Mouse (Mus musculus) embryo, embryonic 9.5 days (tissue): ENCODE data around the gene 2210016F16Rik.
"Not testable (repeated sequence)": the region's sequence is repeated elsewhere in the genome, so short reads cannot be mapped to it uniquely, and the experiment has no call there.

ENCODE experiments used
- DNase-seq: peaks from one replicate; pipeline ENCODE4 v3.0.0-alpha.2; 2017; ENCODE audit errors: extremely low spot score

The 2210016F16Rik gene

DNA sequence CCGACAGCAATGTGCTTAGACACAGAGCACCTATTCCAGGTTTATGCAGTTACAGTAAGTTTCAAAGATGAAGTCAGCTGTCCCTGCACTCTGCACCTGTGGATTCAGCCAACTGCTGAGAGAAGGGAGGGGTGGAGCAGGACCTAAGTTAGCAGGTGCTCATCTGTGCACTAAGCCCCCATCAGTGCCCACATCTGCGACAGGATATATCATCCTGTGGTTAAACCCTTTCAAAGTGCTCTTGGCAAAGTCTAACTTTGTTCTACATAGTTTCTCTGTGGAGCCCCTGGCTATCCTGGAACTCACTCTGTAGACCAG is 11.9 kb downstream of the 2210016F16Rik start:
- DNase-seq, result no peak

DNA sequence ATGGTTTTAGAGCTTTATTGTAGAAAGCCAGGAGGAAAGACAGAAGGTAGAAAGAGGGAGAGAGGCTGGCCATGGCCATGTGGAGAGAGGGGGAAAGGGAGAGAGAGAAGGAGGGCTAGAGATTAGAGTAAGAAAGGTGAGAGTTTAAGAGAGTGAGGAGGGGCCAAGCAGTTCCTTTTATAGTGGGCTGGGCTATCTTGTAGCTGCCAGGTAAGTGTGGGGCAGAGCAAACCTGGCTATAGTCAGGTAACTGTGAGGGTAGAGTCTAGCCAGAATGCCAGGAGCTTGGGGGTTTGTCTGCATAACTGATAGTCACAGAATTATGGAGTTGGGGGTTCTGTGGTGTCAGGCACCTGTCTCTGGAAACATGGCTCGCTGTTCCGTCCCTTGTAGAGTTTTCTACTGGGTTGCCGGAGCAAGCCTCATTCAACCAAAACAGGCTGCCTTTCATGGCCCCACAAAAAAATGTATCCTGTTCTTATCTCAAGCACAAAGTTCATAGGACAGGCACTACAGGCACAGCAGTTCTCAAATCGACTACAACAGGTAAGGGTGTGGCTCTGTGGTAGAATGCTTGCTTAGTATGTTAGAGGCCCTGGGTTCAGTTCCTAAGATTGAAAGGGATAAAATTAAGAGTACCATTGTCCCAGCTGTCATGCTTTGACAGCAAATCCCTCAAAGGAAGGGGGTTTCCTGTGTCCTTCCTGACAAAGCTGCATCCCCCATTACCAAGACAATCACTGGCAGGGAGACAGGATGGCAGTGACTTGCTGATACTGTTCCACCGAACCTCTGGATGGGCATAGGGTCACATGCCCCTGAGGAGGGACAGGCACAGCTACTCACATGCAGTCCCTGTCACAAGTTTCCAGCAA is 12.5 kb downstream of the 2210016F16Rik start:
- no peak for DNase-seq

- DNase-seq, result no peak
Measured at GRCm38 (mm10) chr13:58368835-58369234, 16.2 kb downstream of the 2210016F16Rik start.

DNA sequence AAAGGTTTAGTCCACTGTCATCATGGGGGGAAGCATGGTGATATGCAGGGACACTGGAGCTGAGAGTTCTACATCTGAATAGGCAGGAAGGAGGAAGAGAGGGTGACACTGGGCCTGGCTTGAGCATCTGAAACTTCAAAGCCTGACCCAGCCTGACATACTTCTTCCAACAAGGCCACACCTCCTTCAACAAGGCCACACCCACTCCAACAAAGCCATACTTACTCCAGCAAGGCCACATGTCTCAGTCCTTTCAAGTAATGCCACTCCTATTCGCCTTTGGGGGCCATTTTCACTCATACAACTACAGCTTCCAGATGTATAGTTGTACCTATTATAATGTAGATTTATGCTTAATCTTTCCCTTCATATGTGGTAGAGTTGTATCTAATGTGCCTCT is 17.4 kb downstream of the 2210016F16Rik start:
- no peak for DNase-seq

- DNase-seq, result no peak
Measured at GRCm38 (mm10) chr13:58366373-58366772, 18.7 kb downstream of the 2210016F16Rik start.

GRCm38 (mm10) chr13:58365179-58365578 is 19.8 kb downstream of the 2210016F16Rik start:
- DNase-seq, result not testable (repeated sequence)

GRCm38 (mm10) chr13:58364353-58365175 is 20.5 kb downstream of the 2210016F16Rik start:
- DNase-seq, result no peak

GRCm38 (mm10) chr13:58359304-58359653 is 25.7 kb downstream of the 2210016F16Rik start:
- no peak for DNase-seq

- DNase-seq, result peak; percentile 92
Measured at GRCm38 (mm10) chr13:58358629-58359303, 26.3 kb downstream of the 2210016F16Rik start, which contains the start of gene Kif27. Gene Kif27, minus strand, starts transcription at chr13:58359122.

- no peak for DNase-seq
Measured at GRCm38 (mm10) chr13:58352996-58353395, 32.0 kb downstream of the 2210016F16Rik start.

DNA sequence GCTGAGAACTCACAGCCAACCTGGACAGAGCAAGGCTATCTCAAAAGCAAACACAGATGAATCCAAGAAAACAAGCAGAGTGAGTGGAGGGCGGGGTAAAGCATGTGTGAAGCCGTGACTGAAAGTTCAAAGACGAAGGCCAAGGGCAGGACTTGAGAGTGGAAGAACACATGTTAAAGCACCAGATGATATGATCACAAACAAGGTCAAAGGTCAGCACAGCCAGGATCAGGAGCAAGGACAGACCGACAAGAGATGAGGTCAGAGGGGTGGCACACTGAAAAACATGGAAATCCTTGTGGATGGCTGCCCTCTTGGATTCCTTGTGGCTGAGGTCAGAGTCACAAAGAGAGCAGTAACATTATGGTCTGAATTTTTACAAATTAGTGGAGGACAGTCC is 34.4 kb downstream of the 2210016F16Rik start:
- no peak for DNase-seq

GRCm38 (mm10) chr13:58344505-58344904 is 40.5 kb downstream of the 2210016F16Rik start:
- DNase-seq, result no peak

DNA sequence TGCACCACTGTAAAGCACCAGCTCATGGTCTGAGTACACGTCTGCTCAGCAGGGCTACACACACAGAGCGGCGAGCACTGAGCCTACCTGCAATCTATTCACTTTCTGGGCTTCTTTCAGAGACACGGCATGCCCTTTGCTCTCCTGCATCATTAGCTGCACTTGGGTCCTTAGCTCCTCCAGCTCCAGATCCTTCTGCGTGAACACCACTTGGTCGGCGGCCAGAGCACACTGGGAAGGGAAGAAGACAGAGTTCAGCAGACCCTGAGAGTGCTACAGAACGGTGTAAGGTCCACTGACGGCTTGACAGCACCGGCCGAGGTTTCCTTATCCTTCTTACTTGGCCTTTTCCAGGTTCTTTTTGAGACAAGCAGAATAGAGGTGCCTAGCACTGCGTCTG is 47.6 kb downstream of the 2210016F16Rik start:
- no peak for DNase-seq

DNA sequence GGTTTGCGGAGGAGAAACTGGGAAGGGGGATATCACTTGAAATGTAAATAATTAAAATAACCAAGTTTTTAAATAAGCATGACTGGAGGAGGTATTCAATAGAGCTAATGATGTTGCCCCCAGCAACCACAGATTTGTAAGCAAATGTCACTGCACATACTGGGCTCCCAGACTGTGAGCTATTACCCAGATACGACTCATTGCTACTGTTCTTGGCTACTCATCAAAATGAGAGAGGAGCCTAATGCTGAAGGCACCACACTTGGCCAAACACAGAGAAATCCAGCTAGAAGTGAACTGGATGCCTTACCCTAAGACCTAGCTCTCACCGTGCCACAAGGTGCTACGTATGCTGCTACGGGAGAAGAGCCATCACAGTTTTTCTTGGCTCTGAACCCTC is 50.9 kb downstream of the 2210016F16Rik start:
- no peak for DNase-seq
